Mouse (Mus musculus) embryonic facial prominence, embryonic 11.5 days (tissue): ENCODE data around the gene Srrt. TPM values are rescaled to one million over a fixed set of nuclear protein-coding genes. Genes with fewer than 3 reads are reported as not detected.

Experiments used
- ATAC-seq: fragments of 200-750 bp; cut with Nextera tagmentation; replicated peaks from 2 replicates; pipeline ENCODE4 v1.8.0; 2017; ENCODE audit warnings: low read depth; ENCODE audit not compliant: insufficient number of reproducible peaks, low FRiP score, low TSS enrichment
- DNase-seq: peaks from one replicate; pipeline ENCODE4 v3.0.0-alpha.2; 2015; ENCODE audit warnings: low spot score
- H3K27ac ChIP-seq: fragments of 300-500 bp; sonication (generic); replicated peaks from 2 replicates; pipeline ENCODE4 v1.5.1; 2014; ENCODE audit warnings: mild to moderate bottlenecking, low read depth, low read length, control low read depth
- H3K27me3 ChIP-seq: fragments of 300-500 bp; sonication (generic); 2 replicates; pipeline ENCODE4 v1.6.1; 2014; ENCODE audit warnings: mild to moderate bottlenecking, low read length, moderate library complexity, mixed read lengths; ENCODE audit not compliant: control insufficient read depth, insufficient read depth
- H3K36me3 ChIP-seq: fragments of 300-500 bp; sonication (generic); replicated peaks from 2 replicates; pipeline ENCODE4 v1.6.1; 2014; ENCODE audit warnings: low read depth, mild to moderate bottlenecking, low read length, moderate library complexity, mixed read lengths; ENCODE audit not compliant: control insufficient read depth, insufficient read depth
- H3K4me1 ChIP-seq: fragments of 300-500 bp; sonication (generic); 2 replicates; pipeline ENCODE4 v1.6.1; 2014; ENCODE audit warnings: low read length, mixed read lengths; ENCODE audit not compliant: control insufficient read depth, insufficient read depth
- H3K4me2 ChIP-seq: fragments of 300-500 bp; sonication (generic); 2 replicates; pipeline ENCODE4 v1.6.1; 2014; ENCODE audit warnings: low read depth, mild to moderate bottlenecking, control low read depth, low read length, moderate library complexity
- H3K4me3 ChIP-seq: fragments of 300-500 bp; sonication (generic); 2 replicates; pipeline ENCODE4 v1.5.1; 2014; ENCODE audit warnings: low read depth, low read length, control low read depth
- H3K9ac ChIP-seq: fragments of 300-500 bp; sonication (generic); replicated peaks from 2 replicates; pipeline ENCODE4 v1.6.1; 2014; ENCODE audit warnings: mild to moderate bottlenecking, control low read depth, low read length
- H3K9me3 ChIP-seq: fragments of 300-500 bp; sonication (generic); replicated peaks from 2 replicates; pipeline ENCODE4 v1.6.1; 2016; ENCODE audit warnings: mild to moderate bottlenecking, low read length, inconsistent platforms, mixed read lengths; ENCODE audit not compliant: control insufficient read depth
- WGBS: fragments of 180-500 bp; shearing (Covaris S2); extraction: QIAGEN DNeasy Blood & Tissue Kit; methylation state at CpG from one replicate; pipeline ENCODE4 v1.1.7; 2014; 5-methylcytosine and 5-hydroxymethylcytosine counted together
- polyA plus RNA-seq: library from polyadenylated mRNA; unstranded; fragments of >200 nt; fragmentation: Nextera tagmentation; extraction: Ambion mirVana; gene quantifications from 2 replicates; pipeline ENCODE4 v1.2.1, GENCODE M21; 2014

Gene Srrt
- polyA plus RNA-seq, 1 experiment from 2014 or later = 148 TPM

GRCm38 (mm10) chr5:137304165-137304564, 3.3 kb downstream of the Srrt start:
- WGBS = 79% methylated on average over 3 of the region's 3 CpGs

DNA sequence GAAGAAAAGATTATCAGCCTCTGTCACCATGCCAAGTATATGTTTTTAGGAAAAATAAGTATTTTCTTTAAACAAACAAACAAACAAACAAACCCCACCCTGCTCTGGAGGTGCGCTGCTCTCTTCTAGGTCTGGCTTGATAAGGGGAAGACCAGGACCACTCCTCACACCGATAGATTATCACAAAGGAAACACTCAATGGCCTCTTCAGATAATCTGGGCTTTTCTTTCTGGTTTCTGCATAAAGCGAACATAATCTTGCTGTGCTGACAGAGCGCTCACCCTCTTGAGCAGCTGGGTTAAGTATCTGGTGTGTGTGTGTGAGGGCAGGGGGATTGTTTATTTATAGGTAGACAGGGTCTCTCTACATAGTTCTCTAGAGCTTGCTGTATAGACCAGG, 3.9 kb downstream of the Srrt start:
- Histone ChIP-seq H3K27me3 (no peaks in the 10 kb centered on the region), H3K4me3 (no peak overlapping the region), H3K27ac (no peak overlapping the region), H3K9me3 (no peaks in the 10 kb centered on the region), H3K36me3 (peaks cover 26% of the 10 kb centered on the region), H3K4me1 (peaks cover 4% of the 10 kb centered on the region; the same call in 1 of the 2 replicates), H3K9ac (no peak overlapping the region), H3K4me2 (no peak overlapping the region)
- DNase-seq (no peak), ATAC-seq (no peak)
- WGBS = 87% methylated on average over 4 of the region's 4 CpGs

More at GRCm38 (mm10) chr5:137304165-137304564, 3.3 kb downstream of the Srrt start:
- Histone ChIP-seq H3K27me3 (no peaks in the 10 kb centered on the region), H3K36me3 (peaks cover 27% of the 10 kb centered on the region), H3K4me3 (no peak overlapping the region), H3K4me1 (peaks cover 4% of the 10 kb centered on the region; the same call in 1 of the 2 replicates), H3K27ac (no peak overlapping the region), H3K9ac (no peak overlapping the region), H3K9me3 (no peaks in the 10 kb centered on the region), H3K4me2 (no peak overlapping the region)
- ATAC-seq = no peak
- no peak for DNase-seq

DNA sequence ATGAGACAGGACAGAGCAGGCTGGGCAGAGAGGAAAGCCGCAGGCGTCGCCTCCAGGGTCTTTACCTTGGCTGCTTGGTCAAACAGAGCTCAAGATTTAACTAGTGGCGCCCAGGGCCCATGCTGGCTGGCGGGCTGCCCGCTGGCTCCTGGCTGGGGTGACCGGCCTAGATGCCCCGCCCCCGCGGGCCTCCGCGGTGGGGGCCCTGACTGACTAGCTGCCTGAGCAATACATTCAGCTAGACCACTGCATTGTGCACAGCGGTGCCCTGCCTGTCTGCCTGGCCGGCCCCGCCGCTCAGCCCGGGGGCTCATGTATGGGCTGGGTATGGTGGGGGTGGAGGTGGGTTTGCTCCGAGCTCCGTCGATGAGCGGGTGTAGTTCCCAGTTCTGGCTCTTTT, 6.2 kb downstream of the Srrt start:
- Histone ChIP-seq H3K4me3 (no peak overlapping the region), H3K36me3 (peaks cover 41% of the 10 kb centered on the region), H3K4me2 (no peak overlapping the region), H3K27me3 (no peaks in the 10 kb centered on the region), H3K9me3 (no peaks in the 10 kb centered on the region), H3K27ac (no peak overlapping the region), H3K4me1 (peaks cover 4% of the 10 kb centered on the region; the same call in 1 of the 2 replicates), H3K9ac (no peak overlapping the region)
- DNase-seq = no peak
- 85% methylated on average over 21 of the region's 21 CpGs for WGBS
- peak; percentile 5; the same call in 1 of the 2 replicates for ATAC-seq

DNA sequence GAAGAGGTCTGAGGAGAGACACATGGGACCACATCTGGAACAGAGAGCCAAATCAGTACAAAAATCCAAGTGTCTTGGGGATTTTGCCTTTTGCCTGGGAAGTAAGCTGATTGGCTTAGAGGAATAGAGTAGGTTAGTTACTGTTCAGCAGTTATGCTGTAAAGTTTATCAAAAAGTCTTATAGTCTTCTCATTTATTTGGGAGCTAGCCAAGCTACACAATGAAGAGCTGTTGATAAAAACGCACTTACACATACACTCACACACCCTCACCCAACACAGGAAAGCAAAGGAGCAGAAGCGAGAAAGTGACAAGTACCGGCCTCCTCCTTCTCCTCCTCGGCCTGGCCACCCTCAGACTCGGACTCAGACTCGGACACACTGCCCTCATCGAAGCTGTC, 8.2 kb downstream of the Srrt start:
- Histone ChIP-seq H3K4me2 (no peak overlapping the region), H3K36me3 (peaks cover 46% of the 10 kb centered on the region), H3K9ac (no peak overlapping the region), H3K4me1 (peaks cover 4% of the 10 kb centered on the region; the same call in 1 of the 2 replicates), H3K27ac (no peak overlapping the region), H3K4me3 (no peak overlapping the region), H3K9me3 (no peaks in the 10 kb centered on the region), H3K27me3 (no peaks in the 10 kb centered on the region)
- DNase-seq (no peak), ATAC-seq (no peak)
- WGBS = 88% methylated on average over 7 of the region's 7 CpGs

DNA sequence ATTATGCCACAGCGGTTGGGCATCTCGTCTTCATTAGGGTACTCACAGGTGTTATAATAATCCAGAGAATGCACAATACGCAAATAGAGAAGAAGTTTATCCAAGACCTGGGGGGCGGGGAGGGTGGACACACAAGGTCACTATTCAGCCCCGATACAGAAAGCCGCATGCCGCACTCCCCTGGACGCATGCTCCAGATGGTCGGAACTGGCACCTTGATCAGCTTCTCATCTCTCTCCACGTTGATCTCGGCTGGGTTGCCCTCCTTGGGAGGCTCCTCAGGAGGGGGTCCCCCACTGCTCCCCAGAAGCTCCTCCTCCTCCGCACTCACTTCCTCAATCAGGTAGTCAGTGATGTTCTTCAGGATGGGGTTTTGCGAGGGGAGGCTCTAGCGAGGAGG, 10.3 kb downstream of the Srrt start:
- Histone ChIP-seq H3K4me1 (peaks cover 7% of the 10 kb centered on the region; the same call in 1 of the 2 replicates), H3K4me2 (no peak overlapping the region), H3K9ac (no peak overlapping the region), H3K9me3 (no peaks in the 10 kb centered on the region), H3K27ac (no peak overlapping the region), H3K36me3 (peaks cover 38% of the 10 kb centered on the region), H3K4me3 (no peak overlapping the region), H3K27me3 (no peaks in the 10 kb centered on the region)
- DNase-seq = no peak
- ATAC-seq = no peak
- WGBS = 90% methylated on average over 14 of the region's 14 CpGs

- Histone ChIP-seq H3K4me1 (peaks cover 7% of the 10 kb centered on the region; the same call in 1 of the 2 replicates), H3K27ac (no peak overlapping the region), H3K4me2 (no peak overlapping the region), H3K36me3 (peaks cover 26% of the 10 kb centered on the region), H3K9me3 (no peaks in the 10 kb centered on the region), H3K9ac (no peak overlapping the region), H3K4me3 (no peak overlapping the region), H3K27me3 (peaks cover 6% of the 10 kb centered on the region)
- DNase-seq = no peak
- ATAC-seq = no peak
- WGBS = 92% methylated on average over 15 of the region's 15 CpGs
Measured at GRCm38 (mm10) chr5:137295712-137296111, 11.8 kb downstream of the Srrt start.

DNA sequence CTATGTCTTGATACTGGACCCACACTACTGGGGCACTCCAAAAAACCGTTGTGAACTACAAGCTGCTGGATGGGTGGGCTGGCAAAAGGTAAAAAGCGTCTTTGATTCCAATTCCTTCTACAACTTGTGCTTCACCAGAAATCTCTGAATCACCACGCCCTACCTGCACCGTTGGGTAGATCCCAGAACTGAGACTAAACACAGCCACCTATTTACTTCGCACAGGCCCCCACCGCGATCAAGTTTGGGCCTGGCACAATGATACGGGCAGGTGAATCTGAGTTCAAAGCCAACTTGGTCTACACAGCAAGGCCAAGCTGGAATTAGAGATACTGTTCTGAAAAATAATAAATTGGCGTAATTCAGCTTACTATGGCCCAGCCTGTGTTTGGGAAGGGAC, 12.2 kb downstream of the Srrt start:
- Histone ChIP-seq H3K9me3 (no peaks in the 10 kb centered on the region), H3K27ac (no peak overlapping the region), H3K9ac (peak overlapping the region; percentile 76), H3K27me3 (peaks cover 11% of the 10 kb centered on the region), H3K4me3 (peak overlapping the region; percentile 54), H3K4me1 (peaks cover 7% of the 10 kb centered on the region; the same call in 1 of the 2 replicates), H3K4me2 (peak overlapping the region; percentile 97), H3K36me3 (peaks cover 26% of the 10 kb centered on the region)
- ATAC-seq (no peak), DNase-seq (no peak)
- 85% methylated on average over 9 of the region's 9 CpGs for WGBS

- H3K27ac ChIP-seq = peak overlapping the region; percentile 56; the same call in 1 of the 2 replicates
- ATAC-seq (no peak; the same call in none of the 2 replicates), DNase-seq (no peak)
- H3K36me3 ChIP-seq = peaks cover 26% of the 10 kb centered on the region
- H3K9ac ChIP-seq = peak overlapping the region; percentile 76
- no peaks in the 10 kb centered on the region for H3K9me3 ChIP-seq
- H3K4me3 ChIP-seq = peak overlapping the region; percentile 54
- 11% methylated on average over 18 of the region's 18 CpGs for WGBS
- peak overlapping the region; percentile 97 for H3K4me2 ChIP-seq
- H3K27me3 ChIP-seq = peaks cover 16% of the 10 kb centered on the region
- H3K4me1 ChIP-seq = peaks cover 7% of the 10 kb centered on the region; the same call in 1 of the 2 replicates
Measured at GRCm38 (mm10) chr5:137294744-137295093, 12.8 kb downstream of the Srrt start.
